Mouse (Mus musculus) cerebellum, postnatal 36 days (tissue): ENCODE measurements at regions not wholly inside any gene's neighbourhood (a gene's known extent, or its start where the extent isn't known, plus 50 kb on each side); places are given as distances from the start of the nearest gene placed in this dataset.

Experiments
- DNase-seq, 2 experiments: peaks; one replicate each; pipeline ENCODE4 v3.0.0; 2021 to 2022; ENCODE audit warnings: mixed read lengths in 2 of 2

DNA sequence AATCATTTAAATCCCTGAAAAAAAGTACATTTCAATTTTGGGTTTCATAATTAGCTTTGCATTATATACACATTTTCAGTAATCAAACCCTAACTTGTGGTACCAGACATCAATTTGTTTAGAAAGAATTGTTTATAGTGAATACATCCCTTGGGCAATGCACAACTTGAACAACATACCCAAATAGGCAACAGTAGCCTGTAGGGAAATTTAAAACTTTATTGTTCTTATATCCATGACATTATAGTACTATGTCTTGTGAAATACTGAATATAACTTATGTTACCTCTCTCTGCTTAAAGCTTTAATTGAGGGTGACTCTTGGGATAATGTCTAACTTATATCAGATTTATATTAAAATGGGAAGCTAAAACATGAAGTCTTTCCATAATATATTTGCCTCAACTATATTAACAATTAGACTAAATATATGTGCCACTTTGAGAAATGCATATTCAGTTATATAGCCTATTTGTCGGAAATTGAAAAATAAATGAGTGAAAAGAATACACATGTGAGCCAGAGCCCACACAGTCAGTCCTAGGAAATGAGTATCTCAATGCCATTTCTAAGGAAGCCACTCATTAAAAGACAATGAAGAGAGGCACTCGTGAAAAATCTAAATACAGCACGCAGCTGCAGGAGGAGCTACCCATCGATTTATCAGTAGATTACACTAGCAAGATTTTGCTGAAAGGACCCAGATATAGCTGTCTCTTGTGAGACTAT, 458.1 kb upstream of the Slitrk6 start:
- no peak for DNase-seq

GRCm38 (mm10) chr14:111226926-111227325, 448.0 kb upstream of the Slitrk5 start:
- peak; percentile 52 to 56 for DNase-seq

GRCm38 (mm10) chr14:111239121-111239520, 435.8 kb upstream of the Slitrk5 start:
- no peak for DNase-seq

GRCm38 (mm10) chr14:111249347-111249946, 425.4 kb upstream of the Slitrk5 start:
- DNase-seq = peak; percentile 50 to 64

- DNase-seq = no peak
Measured at GRCm38 (mm10) chr14:111253190-111253589, 421.7 kb upstream of the Slitrk5 start.

GRCm38 (mm10) chr14:111261696-111262095, 413.2 kb upstream of the Slitrk5 start:
- no peak for DNase-seq

DNA sequence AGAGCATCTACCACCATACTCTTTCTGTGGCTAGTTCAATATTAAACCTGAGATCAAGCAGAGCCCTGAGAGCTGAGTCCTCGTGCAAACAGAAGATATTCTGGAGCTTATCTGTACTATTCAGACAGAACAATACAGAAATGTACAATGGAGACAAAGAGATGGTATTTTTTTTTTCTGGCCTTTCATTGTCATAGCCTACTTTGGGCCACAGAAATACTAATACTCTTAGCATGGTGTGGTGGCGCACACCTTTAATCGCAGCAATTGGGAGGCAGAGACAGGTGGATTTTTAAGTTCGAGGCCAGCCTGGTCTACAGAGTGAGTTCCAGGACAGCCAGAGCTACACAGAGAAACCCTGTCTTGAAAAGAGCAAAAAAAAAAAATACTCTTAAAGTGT, 404.7 kb upstream of the Slitrk5 start:
- no peak for DNase-seq

DNA sequence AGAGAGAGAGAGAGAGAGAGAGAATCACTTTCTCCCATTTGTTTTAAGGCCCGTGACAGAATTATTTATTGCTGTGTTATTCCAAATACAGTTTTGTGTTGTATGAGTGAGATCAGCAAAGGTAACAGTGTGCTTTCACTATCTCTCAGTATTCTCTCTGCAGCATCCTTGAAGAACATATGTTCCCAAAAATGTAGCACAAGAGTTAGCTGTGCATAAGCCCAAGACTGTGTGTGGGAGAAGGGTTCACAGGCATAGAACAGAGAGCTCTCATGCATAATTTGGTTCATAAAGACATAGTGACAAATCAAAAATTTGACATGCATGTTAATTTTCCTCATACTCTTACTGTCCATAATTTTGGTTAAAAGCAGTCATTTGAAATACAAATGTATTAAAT, 393.5 kb upstream of the Slitrk5 start:
- DNase-seq = no peak

DNA sequence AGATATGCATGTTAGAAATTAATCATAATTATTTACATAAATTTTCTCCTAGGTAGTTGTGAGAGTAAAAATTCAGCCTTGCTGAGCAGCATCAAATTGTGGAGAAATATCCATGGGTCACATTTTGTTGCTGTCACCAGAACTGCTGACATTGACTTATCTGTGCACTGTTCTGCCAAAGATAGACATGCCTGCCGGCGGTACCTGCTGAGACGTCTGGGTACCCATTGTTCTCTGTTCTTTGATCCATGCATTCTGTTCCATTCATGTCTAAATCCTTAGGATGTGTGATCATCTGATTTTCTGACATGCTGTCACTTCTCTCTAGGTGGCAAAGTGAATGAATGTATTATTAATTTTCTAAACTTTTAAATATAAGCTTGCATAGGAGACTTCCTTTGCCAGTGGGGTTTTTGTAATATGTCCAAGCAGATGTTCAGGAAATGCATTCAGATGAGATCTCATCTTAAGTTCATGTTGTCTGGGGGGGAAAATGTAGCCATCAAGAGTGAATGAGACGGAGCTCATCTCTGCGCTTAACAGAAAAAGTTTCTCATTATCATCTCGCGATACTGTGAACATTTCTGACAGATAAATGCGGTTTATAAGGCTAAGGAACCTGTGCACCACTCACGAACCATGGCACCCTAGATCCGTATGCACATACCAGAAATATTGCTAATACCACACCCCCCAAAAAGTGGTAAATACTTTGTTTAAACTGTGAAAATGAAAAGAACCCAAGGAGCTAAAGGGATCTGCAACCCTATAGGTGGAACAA, 391.0 kb upstream of the Slitrk5 start:
- peak; percentile 6 to 10 for DNase-seq

- peak; percentile 2 to 12 for DNase-seq
Measured at GRCm38 (mm10) chr14:111285981-111286380, 388.9 kb upstream of the Slitrk5 start.

- no peak for DNase-seq
Measured at GRCm38 (mm10) chr14:111295521-111295920, 379.4 kb upstream of the Slitrk5 start.

DNA sequence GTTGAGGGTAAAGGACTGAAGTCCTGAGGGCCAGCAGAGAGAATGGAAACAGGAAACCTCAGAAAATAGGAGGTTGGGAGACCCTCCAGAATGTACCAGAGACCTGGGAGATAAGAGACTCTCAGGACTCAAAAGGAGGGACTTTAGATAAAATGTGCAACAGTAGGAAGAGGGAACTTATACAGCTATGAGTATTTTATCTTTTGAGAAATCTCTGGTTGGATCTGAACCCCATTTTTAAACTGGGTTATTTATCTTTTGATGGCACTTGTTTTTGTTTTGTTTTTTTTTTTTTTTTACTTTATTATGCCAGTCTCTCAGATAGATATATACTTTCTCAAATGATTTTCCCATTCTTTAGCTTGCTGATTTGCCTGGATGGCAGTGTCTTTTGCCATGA, 377.1 kb upstream of the Slitrk5 start:
- DNase-seq = no peak

- no peak for DNase-seq
Measured at GRCm38 (mm10) chr14:111330570-111330969, 344.3 kb upstream of the Slitrk5 start.

DNA sequence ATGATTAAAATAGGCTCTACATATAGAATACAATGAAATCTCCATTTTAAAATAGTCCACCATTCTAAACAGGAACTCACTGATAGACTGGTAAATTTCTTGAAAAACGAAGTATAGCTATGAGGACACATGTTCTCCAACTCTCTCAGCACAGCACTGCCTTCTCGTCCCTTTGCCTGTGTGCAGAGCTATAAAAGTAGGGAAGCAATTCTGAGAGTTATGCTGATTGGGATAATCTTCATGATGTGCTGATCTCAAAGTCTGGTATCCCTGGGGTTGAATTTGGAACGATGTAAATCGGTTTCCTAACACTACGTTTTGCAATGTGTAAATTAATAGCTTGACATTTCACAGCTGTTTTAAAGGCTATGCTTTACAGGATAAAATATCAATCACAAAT, 321.4 kb upstream of the Slitrk5 start:
- DNase-seq = no peak

DNA sequence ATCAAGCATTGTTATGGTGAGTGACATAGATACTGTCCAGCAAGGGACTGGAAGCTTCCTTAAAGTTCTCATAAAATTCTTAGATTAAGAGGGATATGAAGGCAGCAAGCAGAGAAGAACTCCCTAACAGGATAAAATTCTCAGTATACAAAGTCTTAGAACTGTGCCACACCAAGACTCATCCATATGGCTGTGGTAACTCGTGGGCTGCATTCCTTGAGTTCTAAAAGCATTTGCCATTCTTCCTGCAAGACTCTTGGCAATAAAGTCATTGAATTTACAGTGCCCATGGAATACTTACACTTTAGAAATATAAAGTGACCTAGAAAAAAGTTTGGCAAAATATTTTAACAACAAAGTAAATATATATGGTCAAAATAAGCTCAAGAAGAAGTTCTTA, 278.1 kb upstream of the Slitrk5 start:
- no peak for DNase-seq

DNA sequence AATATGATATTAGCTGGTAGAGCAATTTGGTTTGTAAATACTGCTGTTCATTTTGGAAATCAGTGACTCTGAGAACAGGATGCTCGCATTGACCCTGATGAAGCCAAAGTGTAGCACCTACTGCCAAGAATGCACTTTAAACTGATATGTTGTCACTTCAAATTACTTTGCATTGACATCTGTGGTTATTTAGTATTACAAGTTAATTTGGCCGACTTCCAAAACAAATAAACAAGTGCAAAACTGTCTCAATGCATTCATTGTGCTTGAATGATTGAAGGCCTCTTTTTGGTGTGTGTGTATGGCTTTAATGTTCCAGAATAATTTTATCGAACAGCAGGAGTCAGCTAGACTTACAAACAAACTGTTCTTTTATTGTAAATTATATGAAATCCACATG, 274.1 kb upstream of the Slitrk5 start:
- DNase-seq = no peak

GRCm38 (mm10) chr14:111402538-111402937, 272.4 kb upstream of the Slitrk5 start:
- no peak for DNase-seq

DNA sequence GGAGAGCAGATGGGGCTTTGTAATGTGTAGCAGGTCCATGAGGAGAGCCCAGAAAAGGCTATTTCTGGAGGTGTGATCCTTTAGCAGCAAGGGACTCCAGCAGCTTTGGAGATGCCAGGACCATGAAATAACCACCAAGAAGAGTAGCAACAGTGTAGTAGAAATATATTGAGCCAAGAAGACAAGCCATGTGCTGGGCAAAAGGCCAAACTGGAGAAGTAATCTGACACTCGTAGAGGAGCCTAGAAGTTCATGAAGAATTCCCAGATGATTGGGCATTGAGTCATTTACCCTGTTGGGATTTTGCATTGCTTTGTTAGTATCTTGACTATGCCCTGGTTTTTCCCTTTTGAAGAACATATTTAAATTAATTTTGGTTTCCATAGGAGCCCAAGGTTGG, 271.3 kb upstream of the Slitrk5 start:
- DNase-seq = no peak

- DNase-seq = peak; percentile 3
Measured at GRCm38 (mm10) chr14:111413543-111413942, 261.4 kb upstream of the Slitrk5 start.

DNA sequence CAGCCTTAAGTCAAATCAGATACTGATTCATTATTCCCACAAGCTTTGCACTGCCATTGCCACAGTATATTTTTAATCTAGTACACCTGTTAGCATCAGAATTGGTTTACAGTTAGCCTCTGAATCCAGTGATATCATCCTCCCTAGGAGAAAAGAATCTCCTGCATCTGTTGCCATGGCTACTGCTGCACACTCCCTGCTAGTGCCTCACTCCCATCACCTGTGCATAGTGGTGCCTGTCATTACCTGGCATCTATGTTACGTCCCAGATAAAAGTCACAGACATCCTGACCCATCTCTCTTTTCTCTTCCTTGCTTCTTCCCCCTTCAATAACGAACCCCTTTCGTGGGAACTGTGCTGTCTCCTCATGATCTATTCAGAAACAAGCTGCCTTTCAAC, 256.4 kb upstream of the Slitrk5 start:
- DNase-seq = no peak

DNA sequence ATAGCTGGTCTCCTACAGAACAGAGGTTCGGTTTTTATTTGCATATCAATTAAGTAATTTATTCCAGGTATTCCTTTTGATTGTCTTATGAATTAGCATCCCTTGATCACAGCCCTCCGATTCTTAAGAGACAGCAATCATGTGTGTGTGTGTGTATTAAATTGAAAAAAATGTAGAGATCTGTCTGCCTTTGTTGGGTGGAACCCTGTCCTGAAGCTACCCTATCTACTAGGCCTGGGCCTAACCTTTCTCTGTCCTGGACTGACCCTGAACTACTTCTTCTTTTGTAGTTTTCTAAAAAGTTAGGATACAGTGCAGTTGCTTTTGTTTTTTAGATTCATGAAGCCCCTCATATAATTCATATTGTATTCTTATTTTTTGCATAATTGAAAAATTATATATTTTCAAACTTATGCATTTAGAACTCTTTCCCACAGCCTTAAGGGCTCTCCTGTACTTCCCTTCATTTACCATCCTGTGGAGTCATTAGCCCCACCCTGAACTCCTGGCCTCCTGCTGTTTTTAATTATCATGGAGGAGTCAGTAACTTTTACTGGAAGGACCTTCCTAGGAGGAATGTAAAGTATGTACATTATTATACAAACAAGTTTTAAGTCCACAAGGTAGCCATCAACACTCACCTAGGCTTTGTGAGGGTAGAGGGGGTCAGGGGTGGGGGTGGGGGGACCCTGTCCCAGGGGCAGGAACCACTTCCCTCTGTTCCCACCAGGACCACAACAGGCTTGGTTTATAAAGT, 245.6 kb upstream of the Slitrk5 start:
- no peak for DNase-seq
